In the genomic region with DNA sequence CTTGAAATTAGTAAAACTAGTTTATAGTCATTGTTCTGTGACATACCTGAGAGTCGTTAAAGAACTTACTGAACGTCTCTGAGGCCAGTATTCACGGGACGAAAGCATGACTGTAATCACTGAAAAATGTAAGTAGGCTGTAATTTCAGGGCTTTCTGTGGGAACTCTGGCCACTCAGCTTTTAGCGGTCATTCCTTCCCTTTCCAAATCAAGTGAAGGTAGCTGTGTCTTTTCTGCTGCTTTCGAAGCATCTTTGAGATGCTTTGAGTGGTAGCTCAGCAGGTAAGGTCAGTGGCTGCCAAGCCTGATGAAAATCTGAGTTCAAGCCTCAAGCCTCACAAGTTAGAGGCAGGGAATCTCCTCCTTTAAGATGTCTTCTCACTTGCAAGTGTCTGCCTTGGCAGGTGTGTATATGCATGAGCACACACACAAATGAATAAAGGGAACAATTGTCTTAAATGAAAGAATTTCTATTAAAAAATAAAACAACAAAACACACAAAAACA, we compare ENCODE assay signal across 8 mouse cellular contexts. TPM values are rescaled to one million over a fixed set of nuclear protein-coding genes. Genes with fewer than 3 reads are reported as not detected.
A peak's percentile ranks its signal among the peaks of the same experiment; 100 is the strongest.
DNase-seq lines count a peak whose midpoint lies in the region; ATAC-seq lines count a peak whose summit lies in the region.

No protein-coding gene starts in this region.

- H3K27ac ChIP-seq in limb, embryonic 12.5 days = peak overlapping the region; percentile 32

- no peaks in the 10 kb centered on the region for H3K9me3 ChIP-seq in limb, embryonic 12.5 days

- no peak for ATAC-seq in limb, embryonic 12.5 days (ENCODE audit: insufficient number of reproducible peaks, insufficient read depth, low FRiP score, low TSS enrichment, low read depth)

- peaks cover 15% of the 10 kb centered on the region for H3K4me1 ChIP-seq in limb, embryonic 12.5 days (replicated peaks)

- no peak overlapping the region for H3K9ac ChIP-seq in limb, embryonic 12.5 days (replicated peaks)

- no peaks in the 10 kb centered on the region for H3K36me3 ChIP-seq in limb, embryonic 12.5 days

- 34% methylated on average over 6 of the region's 6 CpGs for WGBS in limb, embryonic 12.5 days

- peak; percentile 81 for DNase-seq in heart, adult 11 months
- DNase-seq in heart, postnatal 14 days = no peak
- peak; percentile 6 for DNase-seq in urinary bladder, postnatal 25 days (ENCODE audit: low spot score)
- no peak for DNase-seq in urinary bladder, postnatal 36 days (ENCODE audit: low spot score in 2 of 2)
- no peak for DNase-seq in adrenal gland, adult 18-20 months (ENCODE audit: low spot score in 2 of 2)
- DNase-seq in cerebellum, adult 11-12 months = no peak
- DNase-seq in left cerebral cortex, adult 9 months (ENCODE audit: low spot score in 2 of 2) = no peak

- peak overlapping the region; percentile 7; the same call in 1 of the 2 replicates for H3K4me3 ChIP-seq in limb, embryonic 12.5 days (replicated peaks)

- no peaks in the 10 kb centered on the region for H3K27me3 ChIP-seq in limb, embryonic 12.5 days

- H3K4me2 ChIP-seq in limb, embryonic 12.5 days = peak overlapping the region; percentile 34

- intact Hi-C loops in heart, postnatal 14 days (cut with DNase I) = no loop called here

RNA-seq across cellular contexts. Expression of a gene that starts 0.8 kb away (rescaled TPM):
- 10 to 100 TPM; 13.0 to 17.4 TPM for total RNA-seq in heart, postnatal 14 days (2021)
- polyA plus RNA-seq in limb, embryonic 12.5 days (2016; fragmentation: Nextera tagmentation; extraction: Ambion mirVana) = 0.83 and 0.90 TPM in 2 replicates
- 1 to 10 TPM; 7.2 to 9.5 TPM for total RNA-seq in adrenal gland, adult 18-20 months (2021)

Comparison
In these comparisons a context has a peak if more than half of its experiments do, and no peak if none do; other contexts are left out.
1. DNase-seq: peak in heart, adult 11 months (single experiment) and urinary bladder, postnatal 25 days (single experiment); none in heart, postnatal 14 days (0 of 2), urinary bladder, postnatal 36 days (0 of 2), adrenal gland, adult 18-20 months (0 of 2), cerebellum, adult 11-12 months (single experiment) and left cerebral cortex, adult 9 months (0 of 2).